ENCODE assay signal across 8 mouse cellular contexts in the genomic region with DNA sequence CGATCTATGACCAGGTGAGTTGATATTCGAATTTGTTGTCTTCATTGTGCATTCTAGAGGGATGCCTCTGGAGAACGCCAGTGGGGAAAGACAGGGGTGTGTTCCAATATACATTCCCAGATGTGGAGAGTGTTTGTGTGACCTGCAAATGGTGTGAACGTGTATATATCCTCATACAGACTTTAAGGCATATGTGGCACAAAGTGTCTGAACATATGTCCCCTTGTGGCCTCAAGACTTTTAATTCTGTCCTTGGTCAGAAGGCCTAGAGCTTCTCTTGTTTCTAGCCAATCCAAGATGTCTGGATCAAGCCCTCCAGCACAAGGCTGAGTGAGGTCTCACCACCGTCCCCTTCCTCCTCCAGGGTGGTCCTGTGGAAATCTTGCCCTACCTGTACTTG. TPM values are rescaled to one million over a fixed set of nuclear protein-coding genes. Genes with fewer than 3 reads are reported as not detected.
DNase-seq lines count a peak whose midpoint lies in the region; ATAC-seq and TF ChIP-seq lines count a peak whose summit lies in the region.

No protein-coding gene starts in this region.

- H3K9ac ChIP-seq in limb, embryonic 15.5 days: no peak overlapping the region
- peak overlapping the region; percentile 70; the same call in 1 of the 2 replicates for H3K9ac ChIP-seq in stomach, embryonic 16.5 days (ENCODE audit: low read length)

- TF ChIP-seq POLR2A in thymus, adult 2 months (IDR thresholded peaks at IDR 0.05; ENCODE audit: control insufficient read depth, extremely low read depth, insufficient read depth, low read length, poor library complexity): no peak

- H3K4me1 ChIP-seq in erythroblast, embryonic 14.5 days (ENCODE audit: control insufficient read depth): peaks cover 20% of the 10 kb centered on the region
- peaks cover 47% of the 10 kb centered on the region for H3K4me1 ChIP-seq in thymus, adult 2 months (replicated peaks; ENCODE audit: control insufficient read depth, insufficient read depth, low read length)
- H3K4me1 ChIP-seq in limb, embryonic 15.5 days: peaks cover 17% of the 10 kb centered on the region
- H3K4me1 ChIP-seq in stomach, embryonic 16.5 days (ENCODE audit: control insufficient read depth, insufficient read depth, low read length): peaks cover 4% of the 10 kb centered on the region; the same call in 1 of the 2 replicates

- no peak for TF ChIP-seq CTCF in thymus, adult 2 months (IDR thresholded peaks at IDR 0.05; ENCODE audit: borderline replicate concordance, control insufficient read depth, extremely low read depth, insufficient read depth, low read length, poor library complexity)

- no peaks in the 10 kb centered on the region for H3K36me3 ChIP-seq in erythroblast, embryonic 14.5 days (ENCODE audit: control insufficient read depth)
- H3K36me3 ChIP-seq in thymus, adult 2 months (ENCODE audit: control insufficient read depth, insufficient read depth, low read length): peaks cover 15% of the 10 kb centered on the region; the same call in 1 of the 2 replicates
- no peaks in the 10 kb centered on the region for H3K36me3 ChIP-seq in limb, embryonic 15.5 days
- H3K36me3 ChIP-seq in stomach, embryonic 16.5 days (ENCODE audit: control insufficient read depth, insufficient read depth, low read length): no peaks in the 10 kb centered on the region

- H3K4me2 ChIP-seq in limb, embryonic 15.5 days: peak overlapping the region; percentile 96
- peak overlapping the region; percentile 93 for H3K4me2 ChIP-seq in stomach, embryonic 16.5 days (ENCODE audit: low read depth, low read length)

- ATAC-seq in erythroblast, adult 5-6 weeks (replicated peaks; ENCODE audit: low FRiP score, poor library complexity, severe bottlenecking): no peak
- ATAC-seq in limb, embryonic 15.5 days (ENCODE audit: insufficient number of reproducible peaks, low FRiP score, low TSS enrichment, low read depth): no peak
- no peak for ATAC-seq in stomach, embryonic 16.5 days (ENCODE audit: insufficient read depth, low FRiP score)
- no peak for ATAC-seq in erythroid progenitor cell, adult 5-6 weeks (replicated peaks; ENCODE audit: low FRiP score, poor library complexity, severe bottlenecking)

- 4% methylated on average over 5 of the region's 5 CpGs for WGBS in thymus, adult 2 months
- whole genome bisulfite sequencing in limb, embryonic 15.5 days: 39% methylated on average over 5 of the region's 5 CpGs
- WGBS in stomach, embryonic 16.5 days: 47% methylated on average over 5 of the region's 5 CpGs

- H3K9me3 ChIP-seq in erythroblast, embryonic 14.5 days (ENCODE audit: control insufficient read depth, low read length): no peaks in the 10 kb centered on the region
- no peaks in the 10 kb centered on the region for H3K9me3 ChIP-seq in limb, embryonic 15.5 days
- no peaks in the 10 kb centered on the region for H3K9me3 ChIP-seq in stomach, embryonic 16.5 days (replicated peaks; ENCODE audit: control insufficient read depth, low read length)

- peak overlapping the region; percentile 97 for H3K27ac ChIP-seq in thymus, adult 2 months (ENCODE audit: control insufficient read depth, insufficient read depth, low read length)
- H3K27ac ChIP-seq in limb, embryonic 15.5 days: no peak overlapping the region
- no peak overlapping the region for H3K27ac ChIP-seq in stomach, embryonic 16.5 days (ENCODE audit: low read length)

- H3K27me3 ChIP-seq in erythroblast, embryonic 14.5 days (ENCODE audit: control insufficient read depth): peaks cover 38% of the 10 kb centered on the region
- H3K27me3 ChIP-seq in thymus, adult 2 months (ENCODE audit: control insufficient read depth, insufficient read depth, low read length): no peaks in the 10 kb centered on the region
- peaks cover 38% of the 10 kb centered on the region for H3K27me3 ChIP-seq in limb, embryonic 15.5 days
- peaks cover 20% of the 10 kb centered on the region for H3K27me3 ChIP-seq in stomach, embryonic 16.5 days (ENCODE audit: control insufficient read depth, insufficient read depth, low read length)

- peak overlapping the region; percentile 58 for H3K4me3 ChIP-seq in erythroblast, embryonic 14.5 days (replicated peaks)
- H3K4me3 ChIP-seq in thymus, adult 2 months (ENCODE audit: control insufficient read depth, insufficient read depth, low read length): peak overlapping the region; percentile 85
- peak overlapping the region; percentile 56 for H3K4me3 ChIP-seq in limb, embryonic 15.5 days
- peak overlapping the region; percentile 58 for H3K4me3 ChIP-seq in stomach, embryonic 16.5 days (replicated peaks; ENCODE audit: low read length)

- no peak for DNase-seq in thymus, adult 2 months
- no peak for DNase-seq in thymus, postnatal 25 days
- no peak for DNase-seq in embryo, embryonic 10.5 days (ENCODE audit: low spot score)

RNA-seq across cellular contexts. Expression of a gene that starts 0.9 kb away (rescaled TPM):
- 0.05 and 0.08 TPM in 2 replicates for polyA plus RNA-seq in erythroblast, embryonic 14.5 days (2012)
- total RNA-seq in erythroblast, adult 5-6 weeks (2015; ENCODE audit: low replicate concordance): 3.6 and 5.6 TPM in 2 replicates
- 0.34 and 1.5 TPM in 2 replicates for total RNA-seq in erythroblast, adult 5-6 weeks (2017; ENCODE audit: low replicate concordance)
- 163 and 212 TPM in 2 replicates for polyA plus RNA-seq in thymus, adult 2 months (2012; rRNA removed)
- polyA plus RNA-seq in limb, embryonic 15.5 days (2015; fragmentation: Nextera tagmentation; extraction: Ambion mirVana): 7.4 TPM in 2 replicates
- 2.5 and 2.9 TPM in 2 replicates for polyA plus RNA-seq in stomach, embryonic 16.5 days (2015; fragmentation: Nextera tagmentation; extraction: Ambion mirVana)
- total RNA-seq in erythroid progenitor cell, adult 5-6 weeks (2015; ENCODE audit: low replicate concordance): 14.8 and 24.7 TPM in 2 replicates
- total RNA-seq in erythroid progenitor cell, adult 5-6 weeks (2017; ENCODE audit: low replicate concordance): 3.1 and 16.0 TPM in 2 replicates

RNA-seq across cellular contexts. Expression of a gene that starts 1.6 kb away (rescaled TPM):
- not detected in 2 replicates for polyA plus RNA-seq in erythroblast, embryonic 14.5 days (2012)
- total RNA-seq in erythroblast, adult 5-6 weeks (2015; ENCODE audit: low replicate concordance): not detected in 2 replicates
- not detected in 2 replicates for total RNA-seq in erythroblast, adult 5-6 weeks (2017; ENCODE audit: low replicate concordance)
- 0.20 and 0.31 TPM in 2 replicates for polyA plus RNA-seq in thymus, adult 2 months (2012; rRNA removed)
- polyA plus RNA-seq in limb, embryonic 15.5 days (2015; fragmentation: Nextera tagmentation; extraction: Ambion mirVana): 0.12 and 0.22 TPM in 2 replicates
- polyA plus RNA-seq in stomach, embryonic 16.5 days (2015; fragmentation: Nextera tagmentation; extraction: Ambion mirVana): not detected in 2 replicates
- not detected in 2 replicates for total RNA-seq in erythroid progenitor cell, adult 5-6 weeks (2015; ENCODE audit: low replicate concordance)
- not detected in 2 replicates for total RNA-seq in erythroid progenitor cell, adult 5-6 weeks (2017; ENCODE audit: low replicate concordance)

RNA-seq across cellular contexts. Expression of a gene that starts 26.1 kb away (rescaled TPM):
- 1.9 and 2.4 TPM in 2 replicates for polyA plus RNA-seq in erythroblast, embryonic 14.5 days (2012)
- not detected in 2 replicates for total RNA-seq in erythroblast, adult 5-6 weeks (2015; ENCODE audit: low replicate concordance)
- total RNA-seq in erythroblast, adult 5-6 weeks (2017; ENCODE audit: low replicate concordance): not detected in 2 replicates
- 0.13 and 0.20 TPM in 2 replicates for polyA plus RNA-seq in thymus, adult 2 months (2012; rRNA removed)
- polyA plus RNA-seq in limb, embryonic 15.5 days (2015; fragmentation: Nextera tagmentation; extraction: Ambion mirVana): 0.38 and 0.48 TPM in 2 replicates
- 2.4 and 3.6 TPM in 2 replicates for polyA plus RNA-seq in stomach, embryonic 16.5 days (2015; fragmentation: Nextera tagmentation; extraction: Ambion mirVana)
- not detected in 2 replicates for total RNA-seq in erythroid progenitor cell, adult 5-6 weeks (2015; ENCODE audit: low replicate concordance)
- not detected in 2 replicates for total RNA-seq in erythroid progenitor cell, adult 5-6 weeks (2017; ENCODE audit: low replicate concordance)

Comparison
In these comparisons a context has a peak if more than half of its experiments do, and no peak if none do; other contexts are left out.
1. RNA of a gene that starts 0.9 kb away (polyA plus RNA-seq): 163 to 212 TPM in thymus, adult 2 months; 7.4 TPM in limb, embryonic 15.5 days, 2.5 to 2.9 TPM in stomach, embryonic 16.5 days and 0.05 to 0.08 TPM in erythroblast, embryonic 14.5 days; every median in the first group is over 10 times any median in the second.
2. Peak in every context shown above with its lines, with median percentiles within 50 percentile points of each other: H3K4me3 ChIP-seq.